Mouse (Mus musculus) hindbrain, embryonic 15.5 days (tissue): ENCODE data around the gene Sntb2. TPM values are rescaled to one million over a fixed set of nuclear protein-coding genes. Genes with fewer than 3 reads are reported as not detected.
"Not testable (repeated sequence)": the region's sequence is repeated elsewhere in the genome, so short reads cannot be mapped to it uniquely, and the experiment has no call there.

Source experiments
- ATAC-seq: fragments of 200-750 bp; cut with Nextera tagmentation; 2 replicates; pipeline ENCODE4 v1.8.0; 2017; ENCODE audit warnings: low read depth, moderate number of reproducible peaks, moderate TSS enrichment; ENCODE audit not compliant: low FRiP score
- H3K27ac ChIP-seq: fragments of 300-500 bp; sonication (generic); replicated peaks from 2 replicates; pipeline ENCODE4 v1.5.1; 2015; ENCODE audit warnings: mild to moderate bottlenecking, inconsistent platforms
- H3K27me3 ChIP-seq: fragments of 300-500 bp; sonication (generic); 2 replicates; pipeline ENCODE4 v1.6.1; 2015; ENCODE audit warnings: control low read depth, inconsistent platforms
- H3K36me3 ChIP-seq: fragments of 300-500 bp; sonication (generic); 2 replicates; pipeline ENCODE4 v1.6.1; 2015; ENCODE audit warnings: control low read depth, inconsistent platforms
- H3K4me1 ChIP-seq: fragments of 300-500 bp; sonication (generic); replicated peaks from 2 replicates; pipeline ENCODE4 v1.6.1; 2015; ENCODE audit warnings: control low read depth, inconsistent platforms
- H3K4me2 ChIP-seq: fragments of 300-500 bp; sonication (generic); 2 replicates; pipeline ENCODE4 v1.6.1; 2015; ENCODE audit warnings: moderate library complexity, mild to moderate bottlenecking, inconsistent platforms
- H3K4me3 ChIP-seq: fragments of 300-500 bp; sonication (generic); 2 replicates; pipeline ENCODE4 v1.5.1; 2015; ENCODE audit warnings: mild to moderate bottlenecking, inconsistent platforms
- H3K9ac ChIP-seq: fragments of 300-500 bp; sonication (generic); 2 replicates; pipeline ENCODE4 v1.6.1; 2015; ENCODE audit warnings: inconsistent platforms
- H3K9me3 ChIP-seq: fragments of 300-500 bp; sonication (generic); 2 replicates; pipeline ENCODE4 v1.6.1; 2016; ENCODE audit warnings: control low read depth, inconsistent platforms
- WGBS: fragments of 180-500 bp; shearing (Covaris S2); methylation state at CpG from one replicate; pipeline ENCODE4 v1.1.7; 2015; 5-methylcytosine and 5-hydroxymethylcytosine counted together
- polyA plus RNA-seq: library from polyadenylated mRNA; unstranded; fragments of >200 nt; fragmentation: Nextera tagmentation; extraction: Ambion mirVana; gene quantifications from 2 replicates; pipeline ENCODE4 v1.2.1, GENCODE M21; 2015

The Sntb2 gene
- polyA plus RNA-seq, 1 experiment from 2014 or later: 6.5 TPM

DNA sequence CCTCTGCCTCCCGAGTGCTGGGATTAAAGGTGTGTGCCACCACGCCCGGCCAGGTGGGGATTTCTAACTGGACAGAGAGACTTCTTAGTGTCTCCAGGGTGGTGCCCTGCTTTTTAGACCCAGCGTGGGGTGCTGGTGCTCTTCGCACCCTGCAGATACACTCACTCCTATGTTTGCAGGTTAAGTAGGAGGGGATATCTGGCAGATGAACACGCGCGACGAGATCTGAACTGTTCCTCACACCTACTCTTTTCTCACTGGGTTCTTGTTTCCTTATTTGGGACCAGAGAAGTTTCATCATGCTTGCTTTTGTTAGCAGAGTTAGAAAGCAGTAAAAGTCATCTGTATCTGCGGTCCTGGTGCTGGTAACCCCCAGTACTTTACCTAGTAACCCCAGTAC, 21.9 kb upstream of the Sntb2 start:
- no peak for ATAC-seq
- WGBS: 96% methylated on average over 10 of the region's 10 CpGs
- Histone ChIP-seq H3K4me1 (no peaks in the 10 kb centered on the region), H3K27ac (no peak overlapping the region), H3K9me3 (no peaks in the 10 kb centered on the region), H3K4me3 (no peak overlapping the region), H3K9ac (no peak overlapping the region), H3K27me3 (no peaks in the 10 kb centered on the region), H3K4me2 (no peak overlapping the region), H3K36me3 (peaks cover 63% of the 10 kb centered on the region)

DNA sequence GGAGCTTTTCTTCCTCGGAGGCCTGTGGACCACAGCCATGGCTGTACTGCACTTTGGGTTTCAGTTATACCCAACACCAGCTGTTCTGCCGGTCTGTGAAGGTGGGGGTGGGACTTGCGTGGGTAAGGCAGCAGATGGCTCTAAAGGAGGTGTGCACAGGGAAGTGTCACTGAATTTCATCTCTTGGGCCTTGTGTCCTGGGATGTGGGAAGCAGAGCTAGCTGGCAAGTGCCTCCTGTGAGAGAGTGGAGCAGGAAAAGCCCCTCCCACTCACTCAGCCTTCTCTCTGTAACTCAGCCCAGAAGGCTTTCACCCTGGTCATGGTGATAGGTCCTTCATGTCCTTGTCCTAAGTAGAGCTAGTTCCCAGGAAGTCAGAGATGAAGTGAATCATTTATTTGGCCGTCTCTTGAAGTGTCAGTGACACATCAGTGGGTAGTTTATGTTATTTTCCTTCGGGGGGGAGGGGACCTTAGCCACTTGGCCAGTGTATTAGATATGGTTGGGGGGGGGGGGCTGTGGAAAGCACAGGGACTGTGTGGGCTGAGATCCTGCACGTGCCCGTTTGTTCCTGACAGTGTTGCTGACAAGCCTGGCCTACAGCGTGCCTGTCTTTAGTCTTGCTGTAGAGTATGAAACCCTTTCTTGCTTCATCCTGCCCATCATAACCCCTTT, 15.7 kb upstream of the Sntb2 start:
- Histone ChIP-seq H3K9me3 (no peaks in the 10 kb centered on the region), H3K4me3 (no peak overlapping the region), H3K9ac (no peak overlapping the region), H3K27ac (no peak overlapping the region), H3K4me1 (no peaks in the 10 kb centered on the region), H3K36me3 (peaks cover 69% of the 10 kb centered on the region), H3K27me3 (no peaks in the 10 kb centered on the region), H3K4me2 (no peak overlapping the region)
- ATAC-seq: no peak; the same call in 1 of the 2 replicates
- 89% methylated on average over 8 of the region's 8 CpGs for WGBS

DNA sequence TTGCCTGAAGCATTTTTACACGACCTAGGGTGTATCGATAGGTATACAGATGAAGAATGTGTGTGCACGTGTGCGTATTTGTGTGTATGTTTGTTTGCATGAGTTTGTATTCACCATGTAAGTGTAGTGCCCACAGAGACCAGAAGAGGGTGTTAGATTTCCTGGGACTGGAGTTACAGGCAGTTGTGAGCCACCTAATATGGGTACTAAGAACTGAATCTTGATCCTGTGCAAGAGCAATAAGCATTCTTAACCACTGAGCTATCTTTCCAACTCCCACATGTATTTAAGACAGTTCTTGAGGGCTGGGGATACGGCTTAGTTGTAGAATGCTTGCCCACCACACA, 15.2 kb upstream of the Sntb2 start:
- Histone ChIP-seq H3K4me3 (no peak overlapping the region), H3K4me1 (no peaks in the 10 kb centered on the region), H3K27me3 (no peaks in the 10 kb centered on the region), H3K9ac (no peak overlapping the region), H3K9me3 (no peaks in the 10 kb centered on the region), H3K27ac (no peak overlapping the region), H3K36me3 (peaks cover 64% of the 10 kb centered on the region), H3K4me2 (no peak overlapping the region)
- no peak for ATAC-seq
- 97% methylated on average over 5 of the region's 5 CpGs for WGBS

DNA sequence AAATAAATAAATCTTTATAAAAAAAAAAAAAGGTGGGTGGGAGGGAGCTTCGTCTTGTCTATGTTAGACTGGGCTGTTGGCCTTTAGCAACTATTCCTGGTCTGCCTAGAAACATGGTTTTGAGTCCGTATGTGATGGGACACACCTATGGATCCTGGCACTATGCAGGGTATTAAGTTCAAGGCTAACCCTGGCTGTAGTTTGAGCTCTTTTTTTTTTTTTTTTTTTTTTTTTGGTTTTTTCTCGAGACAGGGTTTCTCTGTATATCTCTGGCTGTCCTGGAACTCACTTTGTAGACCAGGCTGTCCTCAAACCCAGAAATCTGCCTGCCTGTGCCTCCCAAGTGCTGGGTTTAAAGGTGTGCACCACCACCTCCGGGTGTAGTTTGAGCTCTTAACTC, 11.5 kb upstream of the Sntb2 start:
- no peak overlapping the region for H3K27ac ChIP-seq
- 83% methylated on average over 4 of the region's 4 CpGs for WGBS
- no peak overlapping the region for H3K4me2 ChIP-seq
- H3K36me3 ChIP-seq: peaks cover 28% of the 10 kb centered on the region
- H3K4me3 ChIP-seq: no peak overlapping the region
- no peaks in the 10 kb centered on the region for H3K27me3 ChIP-seq
- no peaks in the 10 kb centered on the region for H3K4me1 ChIP-seq
- no peak overlapping the region for H3K9ac ChIP-seq
- ATAC-seq: no peak
- no peaks in the 10 kb centered on the region for H3K9me3 ChIP-seq

DNA sequence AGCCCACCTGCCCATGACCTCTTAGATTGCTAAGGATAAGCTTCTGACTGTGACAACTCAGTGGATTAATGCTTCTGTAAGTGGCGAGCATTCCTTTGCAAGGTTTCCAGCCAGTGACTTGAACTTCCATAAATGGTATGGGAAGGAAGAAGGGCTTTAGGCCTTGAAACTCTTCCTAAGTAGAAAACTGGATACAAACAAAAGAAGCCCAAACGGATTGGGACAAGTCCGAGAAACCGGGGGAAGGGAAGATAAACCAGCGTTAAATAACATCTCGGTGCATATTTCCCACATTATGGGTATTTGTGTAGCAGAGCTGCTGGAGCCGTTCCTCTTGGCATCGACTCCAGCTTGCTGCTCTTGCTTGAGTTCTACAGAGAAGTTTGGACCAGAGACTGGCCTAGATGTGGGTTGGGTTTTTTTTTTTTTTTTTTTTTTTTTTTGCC, 10.6 kb upstream of the Sntb2 start:
- no peak for ATAC-seq
- Histone ChIP-seq H3K9ac (no peak overlapping the region), H3K4me2 (no peak overlapping the region), H3K4me3 (no peak overlapping the region), H3K4me1 (no peaks in the 10 kb centered on the region), H3K27ac (no peak overlapping the region), H3K36me3 (peaks cover 20% of the 10 kb centered on the region), H3K9me3 (no peaks in the 10 kb centered on the region), H3K27me3 (no peaks in the 10 kb centered on the region)
- 87% methylated on average over 8 of the region's 8 CpGs for WGBS

DNA sequence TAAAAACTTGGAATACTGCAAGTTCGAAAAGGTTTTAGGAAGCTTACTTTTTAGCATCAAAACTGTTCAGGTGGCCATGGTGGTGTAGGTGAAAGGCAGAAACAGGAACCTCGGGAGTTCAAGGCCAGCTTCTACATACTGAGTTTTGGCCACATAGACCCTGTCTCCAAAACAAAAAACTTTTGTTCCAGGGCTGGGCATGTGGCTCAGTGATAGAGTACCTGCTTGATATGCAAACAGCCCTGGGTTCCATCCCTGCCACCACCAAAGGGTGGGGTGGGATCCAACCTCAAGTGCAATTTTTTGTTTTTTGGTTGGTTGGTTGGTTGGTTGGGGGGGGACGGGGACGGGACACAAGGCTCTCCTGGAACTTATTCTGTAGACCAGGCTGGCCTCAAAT, 10.1 kb upstream of the Sntb2 start:
- H3K4me2 ChIP-seq: no peak overlapping the region
- 92% methylated on average over 4 of the region's 4 CpGs for WGBS
- no peak overlapping the region for H3K27ac ChIP-seq
- H3K27me3 ChIP-seq: no peaks in the 10 kb centered on the region
- peaks cover 18% of the 10 kb centered on the region for H3K36me3 ChIP-seq
- ATAC-seq: no peak
- no peak overlapping the region for H3K9ac ChIP-seq
- H3K4me1 ChIP-seq: no peaks in the 10 kb centered on the region
- no peaks in the 10 kb centered on the region for H3K9me3 ChIP-seq
- H3K4me3 ChIP-seq: no peak overlapping the region

DNA sequence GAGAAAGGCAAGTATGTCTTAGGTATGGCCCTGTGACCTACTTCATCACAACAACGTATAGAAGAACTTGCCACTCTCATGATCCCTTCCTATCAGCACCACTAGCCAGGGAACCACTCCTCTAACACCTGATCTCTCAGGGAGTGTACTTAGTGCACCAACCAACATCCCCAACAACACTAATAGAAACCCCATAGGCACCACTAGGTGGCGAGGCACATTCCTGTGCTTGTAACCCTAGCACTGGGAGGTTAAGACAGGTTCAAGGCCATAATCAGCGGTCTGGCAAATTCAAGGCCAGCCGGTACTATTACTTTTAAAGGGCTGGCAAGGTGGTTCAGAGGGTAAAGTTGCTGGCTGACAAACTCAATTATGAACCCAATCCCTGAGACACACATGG, 8.3 kb upstream of the Sntb2 start:
- Histone ChIP-seq H3K4me3 (no peak overlapping the region), H3K9me3 (no peaks in the 10 kb centered on the region), H3K9ac (no peak overlapping the region), H3K4me1 (peaks cover under 1% of the 10 kb centered on the region), H3K27ac (no peak overlapping the region), H3K36me3 (peaks cover 13% of the 10 kb centered on the region), H3K4me2 (no peak overlapping the region), H3K27me3 (0 out of 2 replicates have a peak, but pooled peaks cover 5% of the 10 kb centered on the region)
- ATAC-seq: no peak
- 53% methylated on average over 4 of the region's 4 CpGs for WGBS

DNA sequence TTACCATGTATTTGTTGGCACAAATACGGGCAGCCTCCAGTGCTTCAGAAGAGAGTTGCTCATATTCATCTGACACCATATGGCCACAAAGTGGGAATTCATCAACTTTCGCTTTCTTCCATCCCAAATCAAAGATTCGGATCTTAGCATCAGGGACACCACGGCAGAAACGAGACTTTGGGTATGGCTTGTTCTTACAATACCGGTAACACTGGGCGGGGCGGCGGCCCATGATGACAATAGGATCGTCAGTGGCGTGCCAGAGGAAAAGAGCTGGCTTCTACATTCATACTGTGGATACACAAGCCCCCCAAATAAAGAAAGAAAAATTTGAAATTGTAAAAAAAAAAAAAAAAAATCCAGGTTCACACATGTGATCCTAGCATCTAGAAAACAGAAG, 7.4 kb upstream of the Sntb2 start:
- H3K9me3 ChIP-seq, H3K4me1 ChIP-seq, H3K27me3 ChIP-seq, H3K4me2 ChIP-seq, H3K9ac ChIP-seq, ATAC-seq, H3K27ac ChIP-seq, H3K36me3 ChIP-seq, H3K4me3 ChIP-seq: not testable (repeated sequence)
- 91% methylated on average over 11 of the region's 11 CpGs for WGBS

DNA sequence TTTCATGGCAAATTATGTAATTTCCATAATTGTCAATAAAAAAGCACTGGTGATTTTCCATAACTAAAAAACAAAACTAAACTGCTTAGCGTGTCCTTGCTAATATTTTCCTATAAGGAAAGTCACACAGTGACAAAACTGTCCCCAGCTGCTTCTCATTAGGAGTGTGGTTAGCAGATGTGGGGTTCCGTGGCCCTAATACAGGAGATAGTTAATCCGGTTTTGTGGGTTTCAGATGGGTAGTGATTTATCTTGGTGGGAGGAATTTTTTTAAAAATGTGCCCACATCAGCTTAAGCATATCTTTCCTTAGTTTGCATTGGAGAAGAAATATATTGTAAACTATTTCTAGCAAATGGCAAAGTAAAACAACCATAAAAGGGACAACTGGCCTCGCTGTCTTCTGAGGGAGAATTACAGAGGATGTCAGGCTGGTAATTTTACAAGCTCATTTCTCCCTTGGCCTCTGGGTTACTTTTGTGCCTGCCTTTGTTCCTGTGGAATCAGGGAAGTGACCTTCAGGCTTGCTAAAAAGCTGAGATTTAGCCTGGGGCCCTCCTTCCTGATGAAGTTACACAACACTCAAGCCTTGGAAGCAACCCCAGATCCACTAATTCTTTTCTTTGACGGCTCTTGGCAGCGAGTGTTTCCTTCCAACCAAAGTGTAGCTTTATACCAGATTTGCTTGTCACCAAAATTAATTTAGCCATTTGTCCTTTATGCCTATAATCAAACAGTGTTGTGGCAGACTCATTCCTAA, 6.2 kb upstream of the Sntb2 start:
- H3K4me1 ChIP-seq: peaks cover 6% of the 10 kb centered on the region
- no peak overlapping the region for H3K9ac ChIP-seq
- peaks cover 9% of the 10 kb centered on the region; the same call in 1 of the 2 replicates for H3K27me3 ChIP-seq
- H3K9me3 ChIP-seq: no peaks in the 10 kb centered on the region
- 66% methylated on average over 6 of the region's 6 CpGs for whole genome bisulfite sequencing
- no peak overlapping the region for H3K4me2 ChIP-seq
- no peak overlapping the region for H3K27ac ChIP-seq
- no peak overlapping the region for H3K4me3 ChIP-seq
- H3K36me3 ChIP-seq: no peaks in the 10 kb centered on the region
- no peak for ATAC-seq

DNA sequence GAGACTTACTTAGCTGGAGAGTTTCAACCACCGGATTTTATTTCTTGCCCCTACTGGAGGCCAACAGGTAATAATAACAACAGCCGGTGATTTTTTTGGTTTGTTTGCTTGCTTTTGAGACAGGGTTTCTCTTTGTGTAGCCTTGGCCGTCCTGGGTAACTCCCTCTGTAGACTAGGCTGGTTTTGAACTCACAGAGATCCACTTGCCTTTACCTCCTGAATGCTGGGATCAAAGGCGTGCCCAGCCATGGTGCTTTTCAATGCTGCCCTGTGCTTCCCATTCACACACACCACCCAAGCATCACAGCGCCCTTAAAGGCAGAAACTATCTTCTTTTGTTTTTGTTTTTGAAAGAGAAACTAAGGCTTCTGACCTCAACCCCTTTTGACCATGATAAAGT, 5.6 kb upstream of the Sntb2 start:
- ATAC-seq: no peak
- 83% methylated on average over 5 of the region's 5 CpGs for WGBS
- H3K27me3 ChIP-seq: peaks cover 9% of the 10 kb centered on the region; the same call in 1 of the 2 replicates

DNA sequence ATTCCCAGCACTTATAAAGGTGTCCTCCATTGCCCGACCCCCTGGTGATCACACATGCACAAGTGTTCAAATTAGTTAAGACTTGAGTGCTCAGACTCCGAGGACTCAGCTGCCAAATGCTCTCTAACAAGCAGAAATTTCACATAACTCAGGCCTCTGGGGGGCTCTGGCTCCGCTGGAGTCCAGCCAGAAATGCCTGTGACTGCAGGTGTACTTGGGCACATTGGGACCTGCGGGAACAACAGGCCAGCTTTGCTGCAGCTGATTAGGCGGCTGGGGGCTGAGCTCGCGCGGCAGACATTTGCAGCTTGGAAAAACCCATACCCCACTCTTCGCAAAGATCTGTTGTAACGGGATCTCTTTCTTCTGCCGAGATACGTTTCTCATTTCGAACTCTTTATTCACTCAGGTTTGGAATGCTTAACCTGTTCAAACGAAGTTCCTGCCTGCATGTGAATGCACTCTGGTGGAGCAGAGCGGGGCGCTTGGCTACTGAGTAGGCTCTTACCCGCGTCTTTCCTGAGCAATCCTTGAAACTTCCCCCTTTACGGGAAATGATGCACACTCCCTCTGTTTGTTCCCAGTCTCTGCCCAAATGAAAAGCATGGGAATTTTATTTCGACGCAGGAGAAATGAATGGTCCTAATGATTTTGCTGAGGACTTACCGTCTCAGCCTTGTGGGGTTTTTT, 3.0 kb upstream of the Sntb2 start:
- H3K4me1 ChIP-seq: peaks cover 19% of the 10 kb centered on the region
- peak overlapping the region; percentile 17 for H3K4me3 ChIP-seq
- ATAC-seq: no peak
- H3K36me3 ChIP-seq: no peaks in the 10 kb centered on the region
- H3K4me2 ChIP-seq: peak overlapping the region; percentile 43
- H3K9ac ChIP-seq: 0 out of 2 replicates have a peak overlapping the region, but pooled peaks have one; percentile 0
- no peaks in the 10 kb centered on the region for H3K9me3 ChIP-seq
- H3K27ac ChIP-seq: no peak overlapping the region
- peaks cover 9% of the 10 kb centered on the region; the same call in 1 of the 2 replicates for H3K27me3 ChIP-seq
- 12% methylated on average over 22 of the region's 22 CpGs for WGBS

More for the DNA sequence above, 5.6 kb upstream of the Sntb2 start:
- H3K27ac ChIP-seq: no peak overlapping the region
- H3K4me3 ChIP-seq: no peak overlapping the region
- H3K9ac ChIP-seq: no peak overlapping the region
- no peaks in the 10 kb centered on the region for H3K9me3 ChIP-seq
- peaks cover 6% of the 10 kb centered on the region for H3K4me1 ChIP-seq
- no peak overlapping the region for H3K4me2 ChIP-seq
- H3K36me3 ChIP-seq: no peaks in the 10 kb centered on the region

DNA sequence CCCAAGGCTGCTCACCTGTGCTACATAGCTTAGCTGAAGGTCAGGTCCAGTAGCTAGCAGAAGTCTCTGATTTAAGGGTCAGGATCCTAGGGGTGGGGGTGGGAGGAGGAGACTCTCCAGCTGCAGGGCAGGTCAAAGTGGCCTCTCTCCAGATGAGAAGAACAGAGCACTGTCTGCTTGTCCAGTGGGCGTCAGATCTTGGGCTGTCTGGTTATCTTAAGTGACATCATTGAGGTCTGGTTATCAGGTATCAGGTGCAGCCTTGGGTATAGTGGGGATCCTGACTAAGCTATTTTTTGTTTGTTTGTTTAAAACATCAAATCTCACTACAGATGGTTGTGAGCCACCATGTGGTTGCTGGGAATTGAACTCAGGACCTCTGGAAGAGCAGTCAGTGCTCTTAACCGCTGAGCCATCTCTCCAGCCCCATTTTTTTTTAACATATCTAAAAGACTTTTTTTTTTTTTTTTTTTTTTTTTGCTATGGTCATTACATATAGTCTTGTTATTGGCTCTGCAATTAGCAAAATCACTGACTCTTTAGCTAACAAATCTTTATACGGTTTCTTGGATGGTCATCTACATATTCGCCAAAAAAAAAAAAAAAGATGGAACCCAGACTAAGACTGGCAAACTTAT, 1.9 kb upstream of the Sntb2 start:
- no peak for ATAC-seq
- Histone ChIP-seq H3K4me2 (no peak overlapping the region), H3K4me3 (no peak overlapping the region), H3K9me3 (no peaks in the 10 kb centered on the region), H3K27ac (no peak overlapping the region), H3K36me3 (no peaks in the 10 kb centered on the region), H3K9ac (no peak overlapping the region), H3K27me3 (peaks cover 9% of the 10 kb centered on the region; the same call in 1 of the 2 replicates), H3K4me1 (peaks cover 28% of the 10 kb centered on the region)
- WGBS: 91% methylated on average over 4 of the region's 4 CpGs
